Mouse (Mus musculus): ENCODE measurements around the gene Pitpnm2. TPM values are rescaled to one million over a fixed set of nuclear protein-coding genes. Genes with fewer than 3 reads are reported as not detected.

The Pitpnm2 gene
- polyA plus RNA-seq, 2 experiments, result 1.9 to 4.7 TPM

DNA sequence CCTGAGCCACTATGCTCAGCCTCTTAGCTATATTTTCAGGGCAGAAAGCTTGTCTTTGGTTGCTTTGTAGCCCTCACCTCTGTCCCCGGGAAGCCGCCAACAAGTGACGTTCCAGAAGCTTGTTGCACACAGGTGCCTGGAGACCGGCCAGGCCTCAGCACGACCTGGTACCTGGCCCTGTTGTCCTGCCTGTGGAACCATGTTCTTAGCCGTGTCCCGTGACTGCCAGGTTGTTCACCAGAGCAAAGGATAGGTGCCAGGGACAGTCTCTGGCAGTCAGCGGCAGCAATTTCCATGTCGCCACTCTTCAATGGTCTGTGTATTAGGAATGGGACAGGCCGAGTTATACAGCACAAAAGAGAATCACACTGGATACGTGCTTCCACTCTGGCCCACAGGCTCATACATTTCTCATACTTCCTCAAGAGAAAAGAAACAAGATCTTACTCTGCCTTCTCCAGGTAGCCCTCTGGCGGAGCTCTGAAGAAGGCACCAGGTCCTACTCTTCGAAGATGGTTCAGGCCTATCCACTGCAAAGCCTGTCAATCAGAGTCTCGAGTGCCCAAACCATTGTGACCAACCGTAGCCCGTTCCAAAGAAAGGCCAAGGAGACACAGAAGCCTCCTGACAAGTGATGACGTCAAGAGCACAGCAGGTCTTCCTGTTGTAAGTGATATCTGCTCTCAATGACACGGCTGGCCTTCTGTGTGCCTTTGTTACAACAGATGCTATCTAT lies 39.1 kb downstream of the Pitpnm2 start:
- peak; percentile 22; the same call in 1 of the 2 replicates for TF ChIP-seq CTCF (IDR thresholded peaks at IDR 0.05; ENCODE audit: low read depth)
- TF ChIP-seq EP300 (IDR thresholded peaks at IDR 0.05; ENCODE audit: low read depth), result no peak
- DNase-seq (ENCODE audit: low read depth in 3 of 3, low spot score in 3 of 3), result no peak
- peaks cover 13 to 45% of the 10 kb centered on the region in 2 experiments for H3K4me1 ChIP-seq (replicated peaks; ENCODE audit: control insufficient read depth in 2 of 2, insufficient read depth in 2 of 2, low read length in 1 of 2)
- no peak overlapping the region for H3K9ac ChIP-seq (replicated peaks)
- H3K36me3 ChIP-seq (replicated peaks; ENCODE audit: control insufficient read depth, insufficient read depth, low read depth), result no peaks in the 10 kb centered on the region
- no peak overlapping the region for H3K27ac ChIP-seq
- no peak overlapping the region for H3K4me3 ChIP-seq (ENCODE audit: insufficient read depth in 1 of 2, low read depth in 2 of 2, low read length in 2 of 2)
- H3K9me3 ChIP-seq (ENCODE audit: control insufficient read depth, low read length), result no peaks in the 10 kb centered on the region
- H3K4me2 ChIP-seq (ENCODE audit: low read depth), result peak overlapping the region; percentile 41; the same call in 1 of the 2 replicates
- WGBS (ENCODE audit: insufficient replicate concordance), result 57% methylated on average over 18 of the region's 18 CpGs
- no peaks in the 10 kb centered on the region for H3K27me3 ChIP-seq (ENCODE audit: control insufficient read depth, insufficient read depth, low read length)
- peak; percentile 3; the same call in 1 of the 2 replicates for ATAC-seq (ENCODE audit: insufficient read depth)

GRCm38 (mm10) chr5:124209850-124210249 lies 39.7 kb downstream of the Pitpnm2 start:
- H3K27me3 ChIP-seq (ENCODE audit: control insufficient read depth, insufficient read depth, low read length), result no peaks in the 10 kb centered on the region
- no peak overlapping the region for H3K4me3 ChIP-seq (ENCODE audit: insufficient read depth in 1 of 2, low read depth in 2 of 2, low read length in 2 of 2)
- WGBS (ENCODE audit: insufficient replicate concordance), result 19% methylated on average over 6 of the region's 6 CpGs
- peak overlapping the region; percentile 41 for H3K4me2 ChIP-seq (ENCODE audit: low read depth)
- H3K27ac ChIP-seq, result peak overlapping the region; percentile 59
- DNase-seq (ENCODE audit: low read depth in 3 of 3, low spot score in 3 of 3) (peak in 2 of 3 experiments; percentile 53 to 58), ATAC-seq (ENCODE audit: insufficient read depth) (peak; percentile 81)
- peak overlapping the region; percentile 29 for H3K9ac ChIP-seq (replicated peaks)
- peaks cover 13 to 46% of the 10 kb centered on the region in 2 experiments for H3K4me1 ChIP-seq (replicated peaks; ENCODE audit: control insufficient read depth in 2 of 2, insufficient read depth in 2 of 2, low read length in 1 of 2)
- no peaks in the 10 kb centered on the region for H3K36me3 ChIP-seq (replicated peaks; ENCODE audit: control insufficient read depth, insufficient read depth, low read depth)
- no peaks in the 10 kb centered on the region for H3K9me3 ChIP-seq (ENCODE audit: control insufficient read depth, low read length)
- TF ChIP-seq EP300 (IDR thresholded peaks at IDR 0.05; ENCODE audit: low read depth) (peak; percentile 76), CTCF (IDR thresholded peaks at IDR 0.05; ENCODE audit: low read depth) (no peak)

GRCm38 (mm10) chr5:124208030-124208429 lies 41.5 kb downstream of the Pitpnm2 start:
- H3K9me3 ChIP-seq (ENCODE audit: control insufficient read depth, low read length), result no peaks in the 10 kb centered on the region
- H3K27me3 ChIP-seq (ENCODE audit: control insufficient read depth, insufficient read depth, low read length), result no peaks in the 10 kb centered on the region
- no peak overlapping the region for H3K27ac ChIP-seq
- H3K4me2 ChIP-seq (ENCODE audit: low read depth), result no peak overlapping the region
- ATAC-seq (ENCODE audit: insufficient read depth), result no peak
- DNase-seq (ENCODE audit: low read depth in 3 of 3, low spot score in 3 of 3), result no peak
- 63% methylated on average over 8 of the region's 8 CpGs for WGBS (ENCODE audit: insufficient replicate concordance)
- no peaks in the 10 kb centered on the region for H3K36me3 ChIP-seq (replicated peaks; ENCODE audit: control insufficient read depth, insufficient read depth, low read depth)
- peaks cover 19 to 51% of the 10 kb centered on the region in 2 experiments for H3K4me1 ChIP-seq (replicated peaks; ENCODE audit: control insufficient read depth in 2 of 2, insufficient read depth in 2 of 2, low read length in 1 of 2)
- H3K4me3 ChIP-seq (ENCODE audit: insufficient read depth in 1 of 2, low read depth in 2 of 2, low read length in 2 of 2), result no peak overlapping the region
- TF ChIP-seq EP300 (IDR thresholded peaks at IDR 0.05; ENCODE audit: low read depth), result no peak
- no peak for TF ChIP-seq CTCF (IDR thresholded peaks at IDR 0.05; ENCODE audit: low read depth)
- H3K9ac ChIP-seq (replicated peaks), result no peak overlapping the region

- no peak overlapping the region for H3K27ac ChIP-seq
- H3K4me1 ChIP-seq (replicated peaks; ENCODE audit: control insufficient read depth in 2 of 2, insufficient read depth in 2 of 2, low read length in 1 of 2), result peaks cover 22 to 57% of the 10 kb centered on the region in 2 experiments
- ATAC-seq (ENCODE audit: insufficient read depth), result no peak
- no peaks in the 10 kb centered on the region for H3K9me3 ChIP-seq (ENCODE audit: control insufficient read depth, low read length)
- no peaks in the 10 kb centered on the region for H3K27me3 ChIP-seq (ENCODE audit: control insufficient read depth, insufficient read depth, low read length)
- no peak overlapping the region for H3K9ac ChIP-seq (replicated peaks)
- DNase-seq (ENCODE audit: low read depth in 3 of 3, low spot score in 3 of 3), result no peak
- no peak for TF ChIP-seq EP300 (IDR thresholded peaks at IDR 0.05; ENCODE audit: low read depth)
- no peaks in the 10 kb centered on the region for H3K36me3 ChIP-seq (replicated peaks; ENCODE audit: control insufficient read depth, insufficient read depth, low read depth)
- WGBS (ENCODE audit: insufficient replicate concordance), result 64% methylated on average over 13 of the region's 13 CpGs
- no peak overlapping the region for H3K4me3 ChIP-seq (ENCODE audit: insufficient read depth in 1 of 2, low read depth in 2 of 2, low read length in 2 of 2)
- H3K4me2 ChIP-seq (ENCODE audit: low read depth), result no peak overlapping the region
Observed at GRCm38 (mm10) chr5:124206481-124207038, 43.0 kb downstream of the Pitpnm2 start.

- Histone ChIP-seq H3K4me2 (ENCODE audit: low read depth) (no peak overlapping the region), H3K27me3 (ENCODE audit: control insufficient read depth, insufficient read depth, low read length) (no peaks in the 10 kb centered on the region), H3K4me1 (replicated peaks; ENCODE audit: control insufficient read depth in 2 of 2, insufficient read depth in 2 of 2, low read length in 1 of 2) (peaks cover 25 to 61% of the 10 kb centered on the region in 2 experiments), H3K36me3 (replicated peaks; ENCODE audit: control insufficient read depth, insufficient read depth, low read depth) (no peaks in the 10 kb centered on the region), H3K27ac (no peak overlapping the region), H3K9me3 (ENCODE audit: control insufficient read depth, low read length) (no peaks in the 10 kb centered on the region), H3K9ac (replicated peaks) (no peak overlapping the region), H3K4me3 (ENCODE audit: insufficient read depth in 1 of 2, low read depth in 2 of 2, low read length in 2 of 2) (no peak overlapping the region)
- no peak for ATAC-seq (ENCODE audit: insufficient read depth)
- 75% methylated on average over 5 of the region's 5 CpGs for WGBS (ENCODE audit: insufficient replicate concordance)
- TF ChIP-seq EP300 (IDR thresholded peaks at IDR 0.05; ENCODE audit: low read depth) (no peak), CTCF (IDR thresholded peaks at IDR 0.05; ENCODE audit: low read depth) (no peak)
- DNase-seq (ENCODE audit: low read depth in 3 of 3, low spot score in 3 of 3), result no peak
Observed at GRCm38 (mm10) chr5:124205809-124206380, 43.7 kb downstream of the Pitpnm2 start.

Measured in liver, embryonic 14.5 days (tissue).